Mouse (Mus musculus): ENCODE data around the gene E130308A19Rik. TPM values are rescaled to one million over a fixed set of nuclear protein-coding genes. Genes with fewer than 3 reads are reported as not detected.

The E130308A19Rik gene
- polyA plus RNA-seq, 1 experiment from 2014 or later = 17.3 TPM

DNA sequence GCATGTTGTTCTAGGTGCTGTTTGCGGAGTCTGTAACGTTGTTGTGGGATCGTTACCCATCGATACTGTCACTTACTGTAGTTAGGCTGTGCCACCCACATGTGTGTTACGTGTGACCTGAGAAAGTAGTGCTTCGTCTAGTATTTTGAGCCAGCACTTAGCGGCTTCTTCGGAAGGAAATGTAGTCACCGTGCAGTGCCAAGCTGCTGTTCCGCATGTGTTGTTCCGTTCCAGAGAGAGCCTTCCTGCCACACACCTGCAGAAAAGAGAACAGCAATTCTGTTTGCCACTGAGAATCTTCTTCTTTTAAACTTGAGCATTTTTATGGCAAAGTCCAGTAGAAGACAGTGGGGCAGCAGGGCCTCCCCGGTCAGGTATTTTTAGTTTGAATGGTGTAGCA lies 100.5 kb downstream of the E130308A19Rik start:
- Histone ChIP-seq H3K4me3 (ENCODE audit: low read length) (no peak overlapping the region), H3K27me3 (ENCODE audit: control insufficient read depth, insufficient read depth, low read length) (no peaks in the 10 kb centered on the region), H3K4me2 (ENCODE audit: low read depth, low read length) (no peak overlapping the region), H3K36me3 (ENCODE audit: control insufficient read depth, insufficient read depth) (no peaks in the 10 kb centered on the region), H3K9ac (ENCODE audit: low read length) (no peak overlapping the region), H3K9me3 (replicated peaks; ENCODE audit: control insufficient read depth, low read length) (no peaks in the 10 kb centered on the region), H3K27ac (ENCODE audit: low read length) (no peak overlapping the region), H3K4me1 (ENCODE audit: control insufficient read depth, insufficient read depth, low read length) (no peaks in the 10 kb centered on the region)
- ATAC-seq (replicated peaks; ENCODE audit: extremely low read depth, insufficient read depth, low FRiP score) = no peak
- 90% methylated on average over 12 of the region's 12 CpGs for WGBS

DNA sequence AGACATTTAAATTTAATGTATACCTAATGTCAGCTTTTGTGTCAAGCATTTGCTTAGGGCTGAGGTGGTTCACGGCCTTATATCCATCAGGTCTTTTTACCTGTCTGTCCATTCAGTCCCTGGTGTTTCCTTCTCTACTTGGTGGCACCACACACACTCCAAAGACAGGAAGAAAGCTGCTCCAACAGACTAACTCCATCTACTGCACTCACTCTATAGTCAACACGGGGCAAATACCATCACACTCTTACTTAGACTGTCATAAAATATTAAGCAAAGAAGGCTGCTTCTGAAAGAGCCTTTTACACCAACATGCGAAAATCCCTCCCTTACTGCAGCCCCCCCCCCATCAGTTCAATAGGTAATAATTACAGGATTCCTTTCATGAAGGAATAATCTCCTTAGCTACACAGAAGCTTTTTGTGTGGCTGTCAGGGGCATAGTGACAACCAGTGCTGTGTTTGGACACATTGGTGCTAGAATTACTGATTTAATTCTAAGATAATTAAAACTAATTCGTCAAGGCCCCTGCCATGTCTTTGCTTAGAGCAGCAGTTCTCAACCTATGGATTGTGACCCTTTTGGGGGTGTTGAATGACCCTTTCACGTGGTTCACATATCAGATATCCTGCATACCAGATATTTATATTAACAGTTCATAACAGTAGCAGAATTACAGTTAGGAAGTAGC lies 101.3 kb downstream of the E130308A19Rik start:
- WGBS = 78% methylated on average over 5 of the region's 5 CpGs
- Histone ChIP-seq H3K4me1 (ENCODE audit: control insufficient read depth, insufficient read depth, low read length) (no peaks in the 10 kb centered on the region), H3K36me3 (ENCODE audit: control insufficient read depth, insufficient read depth) (no peaks in the 10 kb centered on the region), H3K4me2 (ENCODE audit: low read depth, low read length) (no peak overlapping the region), H3K27me3 (ENCODE audit: control insufficient read depth, insufficient read depth, low read length) (no peaks in the 10 kb centered on the region), H3K4me3 (ENCODE audit: low read length) (no peak overlapping the region), H3K9ac (ENCODE audit: low read length) (no peak overlapping the region), H3K9me3 (replicated peaks; ENCODE audit: control insufficient read depth, low read length) (no peaks in the 10 kb centered on the region), H3K27ac (ENCODE audit: low read length) (no peak overlapping the region)
- no peak for ATAC-seq (replicated peaks; ENCODE audit: extremely low read depth, insufficient read depth, low FRiP score)

DNA sequence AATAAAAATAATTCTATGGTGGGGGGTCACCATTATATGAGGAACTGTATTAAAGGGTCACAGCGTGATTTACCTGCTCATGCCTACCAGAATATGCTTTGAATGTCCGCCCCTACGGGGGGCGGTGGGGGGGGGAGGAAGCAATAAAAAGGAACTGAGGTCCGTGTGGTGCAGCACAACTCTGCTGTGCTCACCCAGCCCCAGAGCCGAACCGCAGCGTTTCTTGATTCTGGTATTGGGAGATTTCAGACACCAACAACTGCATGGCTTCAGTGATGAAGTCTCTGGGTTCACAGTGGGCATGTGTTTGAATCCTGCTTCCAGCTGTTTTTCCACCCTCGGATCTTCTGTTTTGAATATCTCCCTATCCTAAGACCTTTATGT lies 101.9 kb downstream of the E130308A19Rik start:
- no peak overlapping the region for H3K4me2 ChIP-seq (ENCODE audit: low read depth, low read length)
- H3K27me3 ChIP-seq (ENCODE audit: control insufficient read depth, insufficient read depth, low read length) = no peaks in the 10 kb centered on the region
- H3K9me3 ChIP-seq (replicated peaks; ENCODE audit: control insufficient read depth, low read length) = no peaks in the 10 kb centered on the region
- H3K4me3 ChIP-seq (ENCODE audit: low read length) = no peak overlapping the region
- WGBS = 83% methylated on average over 9 of the region's 9 CpGs
- no peak for ATAC-seq (replicated peaks; ENCODE audit: extremely low read depth, insufficient read depth, low FRiP score)
- no peaks in the 10 kb centered on the region for H3K36me3 ChIP-seq (ENCODE audit: control insufficient read depth, insufficient read depth)
- H3K9ac ChIP-seq (ENCODE audit: low read length) = no peak overlapping the region
- H3K27ac ChIP-seq (ENCODE audit: low read length) = no peak overlapping the region
- H3K4me1 ChIP-seq (ENCODE audit: control insufficient read depth, insufficient read depth, low read length) = no peaks in the 10 kb centered on the region

DNA sequence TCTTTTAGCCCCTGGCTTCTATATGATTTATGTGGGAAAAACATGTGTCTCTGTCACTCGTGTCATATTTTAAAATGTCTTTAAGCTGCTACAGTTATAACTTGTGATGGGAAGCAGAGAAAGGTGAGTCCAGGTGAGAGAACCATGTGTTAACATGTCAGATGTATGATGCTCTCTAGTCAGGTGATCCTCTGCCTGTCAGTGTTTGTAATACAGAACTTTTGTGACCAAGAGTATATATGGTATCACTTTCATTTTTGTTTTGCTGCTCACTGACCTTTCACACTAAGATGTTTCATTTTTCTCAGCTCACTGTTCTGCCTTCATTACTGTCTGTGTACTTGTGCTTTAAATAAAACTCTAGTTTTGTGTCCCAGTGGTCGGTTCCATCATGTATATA lies 102.8 kb downstream of the E130308A19Rik start:
- H3K36me3 ChIP-seq (ENCODE audit: control insufficient read depth, insufficient read depth) = no peaks in the 10 kb centered on the region
- H3K27me3 ChIP-seq (ENCODE audit: control insufficient read depth, insufficient read depth, low read length) = no peaks in the 10 kb centered on the region
- 85% methylated on average over 2 of the region's 2 CpGs for WGBS
- H3K27ac ChIP-seq (ENCODE audit: low read length) = no peak overlapping the region
- H3K9me3 ChIP-seq (replicated peaks; ENCODE audit: control insufficient read depth, low read length) = no peaks in the 10 kb centered on the region
- no peak for ATAC-seq (replicated peaks; ENCODE audit: extremely low read depth, insufficient read depth, low FRiP score)
- no peak overlapping the region for H3K9ac ChIP-seq (ENCODE audit: low read length)
- no peak overlapping the region for H3K4me3 ChIP-seq (ENCODE audit: low read length)
- no peaks in the 10 kb centered on the region for H3K4me1 ChIP-seq (ENCODE audit: control insufficient read depth, insufficient read depth, low read length)
- H3K4me2 ChIP-seq (ENCODE audit: low read depth, low read length) = no peak overlapping the region

DNA sequence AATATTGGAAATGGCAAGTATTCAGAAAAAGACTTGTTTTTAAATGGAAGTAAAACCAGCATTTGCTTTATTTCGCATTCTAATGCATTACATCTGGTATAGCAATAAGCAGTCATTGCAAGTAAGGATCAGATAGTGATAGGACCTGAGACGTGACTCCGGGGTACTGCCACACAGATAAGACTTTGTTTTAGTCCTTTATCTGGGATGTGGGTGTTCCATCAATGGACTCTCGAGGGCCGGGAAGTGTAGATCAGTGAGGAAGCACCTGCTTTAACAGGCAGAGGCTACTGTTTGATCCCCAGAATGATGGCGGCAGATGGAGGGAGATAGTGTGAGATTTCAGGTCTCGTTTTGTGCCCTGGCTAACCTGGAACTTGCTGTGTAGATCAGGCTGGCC lies 105.5 kb downstream of the E130308A19Rik start:
- no peaks in the 10 kb centered on the region for H3K4me1 ChIP-seq (ENCODE audit: control insufficient read depth, insufficient read depth, low read length)
- H3K36me3 ChIP-seq (ENCODE audit: control insufficient read depth, insufficient read depth) = 0 out of 2 replicates have a peak, but pooled peaks cover 2% of the 10 kb centered on the region
- no peak overlapping the region for H3K4me3 ChIP-seq (ENCODE audit: low read length)
- H3K9me3 ChIP-seq (replicated peaks; ENCODE audit: control insufficient read depth, low read length) = no peaks in the 10 kb centered on the region
- WGBS = 73% methylated on average over 7 of the region's 7 CpGs
- no peaks in the 10 kb centered on the region for H3K27me3 ChIP-seq (ENCODE audit: control insufficient read depth, insufficient read depth, low read length)
- no peak for ATAC-seq (replicated peaks; ENCODE audit: extremely low read depth, insufficient read depth, low FRiP score)
- H3K4me2 ChIP-seq (ENCODE audit: low read depth, low read length) = no peak overlapping the region
- H3K9ac ChIP-seq (ENCODE audit: low read length) = no peak overlapping the region
- H3K27ac ChIP-seq (ENCODE audit: low read length) = no peak overlapping the region

DNA sequence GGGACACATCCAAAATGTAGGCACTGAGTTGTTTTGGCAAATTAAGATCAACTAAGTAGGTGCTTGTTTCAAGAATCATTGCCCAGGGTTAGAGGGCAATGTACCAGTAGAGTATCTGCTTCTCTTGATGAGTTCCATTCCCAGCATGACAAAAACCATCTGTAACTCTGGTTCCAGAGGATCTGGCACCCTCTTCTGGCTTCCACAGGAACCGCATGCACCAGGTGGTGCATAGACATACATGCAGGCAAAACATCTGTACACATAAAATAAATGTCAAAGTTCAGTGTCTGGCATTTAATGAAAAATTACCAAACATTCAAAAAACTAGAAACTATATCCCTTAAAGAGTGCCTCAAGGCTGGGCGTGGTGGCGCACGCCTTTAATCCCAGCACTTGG lies 113.3 kb downstream of the E130308A19Rik start:
- Histone ChIP-seq H3K36me3 (ENCODE audit: control insufficient read depth, insufficient read depth) (0 out of 2 replicates have a peak, but pooled peaks cover 4% of the 10 kb centered on the region), H3K4me3 (ENCODE audit: low read length) (no peak overlapping the region), H3K4me1 (ENCODE audit: control insufficient read depth, insufficient read depth, low read length) (no peaks in the 10 kb centered on the region), H3K27me3 (ENCODE audit: control insufficient read depth, insufficient read depth, low read length) (no peaks in the 10 kb centered on the region), H3K4me2 (ENCODE audit: low read depth, low read length) (no peak overlapping the region), H3K27ac (ENCODE audit: low read length) (no peak overlapping the region), H3K9ac (ENCODE audit: low read length) (no peak overlapping the region), H3K9me3 (replicated peaks; ENCODE audit: control insufficient read depth, low read length) (no peaks in the 10 kb centered on the region)
- ATAC-seq (replicated peaks; ENCODE audit: extremely low read depth, insufficient read depth, low FRiP score) = no peak
- 97% methylated on average over 4 of the region's 4 CpGs for WGBS

DNA sequence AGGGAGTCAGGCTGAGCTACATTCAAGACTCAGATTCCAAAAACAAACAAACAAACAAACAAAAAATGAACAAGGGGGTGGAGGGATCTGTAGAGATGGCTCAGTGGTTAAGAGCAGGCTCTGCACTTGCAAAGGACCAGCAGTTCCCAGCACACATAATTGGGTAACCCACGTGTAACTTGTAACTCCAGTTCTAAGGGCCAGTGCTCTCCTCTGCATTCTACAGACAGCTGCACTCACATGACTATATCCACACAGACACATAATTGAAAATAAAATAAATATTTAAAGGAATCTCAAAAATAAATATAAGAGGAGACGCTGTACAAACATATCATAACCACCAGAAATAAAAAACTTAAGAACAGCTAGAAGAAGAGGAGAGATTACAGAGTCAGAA lies 113.9 kb downstream of the E130308A19Rik start:
- WGBS = 71% methylated on average over 2 of the region's 2 CpGs
- Histone ChIP-seq H3K27ac (ENCODE audit: low read length) (no peak overlapping the region), H3K4me2 (ENCODE audit: low read depth, low read length) (no peak overlapping the region), H3K4me1 (ENCODE audit: control insufficient read depth, insufficient read depth, low read length) (no peaks in the 10 kb centered on the region), H3K9me3 (replicated peaks; ENCODE audit: control insufficient read depth, low read length) (no peaks in the 10 kb centered on the region), H3K9ac (ENCODE audit: low read length) (no peak overlapping the region), H3K36me3 (ENCODE audit: control insufficient read depth, insufficient read depth) (0 out of 2 replicates have a peak, but pooled peaks cover 4% of the 10 kb centered on the region), H3K27me3 (ENCODE audit: control insufficient read depth, insufficient read depth, low read length) (no peaks in the 10 kb centered on the region), H3K4me3 (ENCODE audit: low read length) (no peak overlapping the region)
- ATAC-seq (replicated peaks; ENCODE audit: extremely low read depth, insufficient read depth, low FRiP score) = no peak

DNA sequence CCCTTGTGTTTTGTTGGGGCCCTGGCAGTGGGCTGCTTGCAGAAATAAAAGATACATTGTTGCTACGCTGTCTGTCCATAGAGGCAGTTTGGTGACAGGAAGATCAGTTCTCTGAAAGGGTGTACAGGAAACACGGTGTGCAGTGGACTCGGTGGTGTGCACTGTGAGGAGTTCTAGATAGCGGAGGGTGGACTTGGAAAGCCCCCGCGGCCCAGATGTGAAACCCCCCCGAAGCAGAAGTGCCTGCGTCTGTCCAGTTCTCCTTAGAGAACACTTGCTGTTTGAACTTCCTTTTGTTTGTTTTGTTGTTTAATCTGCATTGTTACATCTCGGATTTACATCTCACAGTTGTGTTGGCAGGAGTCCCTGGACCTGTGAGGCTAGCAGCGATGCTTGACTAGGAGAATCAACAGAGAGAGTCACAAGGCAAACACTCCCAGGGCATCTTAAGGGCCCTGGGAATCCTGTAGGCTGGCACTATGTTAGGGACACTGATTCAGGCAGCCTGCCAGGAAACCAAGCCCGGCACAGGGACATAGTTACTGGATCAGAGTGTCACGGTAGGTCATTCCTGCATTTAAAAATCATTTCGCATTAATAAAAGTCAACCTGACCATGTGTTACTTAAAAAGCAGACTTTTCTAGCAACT lies 127.6 kb downstream of the E130308A19Rik start:
- ATAC-seq (replicated peaks; ENCODE audit: extremely low read depth, insufficient read depth, low FRiP score) = no peak
- Histone ChIP-seq H3K9ac (ENCODE audit: low read length) (no peak overlapping the region), H3K27ac (ENCODE audit: low read length) (no peak overlapping the region)

DNA sequence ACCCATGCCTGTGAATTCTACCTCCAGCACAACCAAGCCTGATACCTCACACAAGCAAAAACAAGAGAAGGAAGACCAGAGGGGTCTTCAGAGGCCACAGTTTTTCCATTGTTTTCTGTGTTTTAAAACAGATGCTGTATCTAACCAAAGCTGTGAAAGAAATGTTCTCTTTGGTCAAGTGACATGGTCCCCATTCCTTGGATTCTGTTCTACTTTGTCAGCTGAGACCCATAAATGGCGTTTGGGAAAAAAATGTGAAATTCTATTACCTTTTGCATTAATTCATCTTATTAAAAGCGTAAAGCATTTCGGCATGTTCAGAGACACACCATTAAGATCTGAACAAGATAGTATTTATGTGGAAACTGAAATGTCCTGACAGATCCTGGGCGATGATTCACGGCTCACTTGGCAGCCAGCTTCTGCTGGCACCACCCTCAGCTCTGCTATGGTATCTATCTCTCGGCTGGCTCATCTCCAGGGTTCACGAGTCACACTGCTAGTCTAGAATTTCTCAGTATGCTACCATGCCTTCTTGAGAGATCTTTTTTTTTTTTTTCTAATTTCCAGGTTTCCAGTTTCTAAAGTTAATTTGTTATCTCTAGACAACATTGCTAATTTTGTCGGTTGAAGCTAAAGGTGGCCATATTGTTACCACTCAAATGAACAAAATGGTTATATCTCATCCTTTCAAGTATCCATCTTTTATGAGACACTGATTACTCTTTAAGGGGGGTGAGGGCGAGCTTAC lies 130.5 kb downstream of the E130308A19Rik start:
- 0 out of 2 replicates have a peak, but pooled peaks have one; percentile 33 for ATAC-seq (replicated peaks; ENCODE audit: extremely low read depth, insufficient read depth, low FRiP score)
- Histone ChIP-seq H3K27ac (ENCODE audit: low read length) (peak overlapping the region; percentile 50; the same call in 1 of the 2 replicates), H3K4me2 (ENCODE audit: low read depth, low read length) (no peak overlapping the region)

More for the DNA sequence above, 127.6 kb downstream of the E130308A19Rik start:
- H3K4me2 ChIP-seq (ENCODE audit: low read depth, low read length) = no peak overlapping the region
- H3K9me3 ChIP-seq (replicated peaks; ENCODE audit: control insufficient read depth, low read length) = no peaks in the 10 kb centered on the region
- H3K4me1 ChIP-seq (ENCODE audit: control insufficient read depth, insufficient read depth, low read length) = peaks cover 21% of the 10 kb centered on the region
- WGBS = 50% methylated on average over 13 of the region's 13 CpGs
- no peak overlapping the region for H3K4me3 ChIP-seq (ENCODE audit: low read length)
- no peaks in the 10 kb centered on the region for H3K27me3 ChIP-seq (ENCODE audit: control insufficient read depth, insufficient read depth, low read length)
- peaks cover 5% of the 10 kb centered on the region for H3K36me3 ChIP-seq (ENCODE audit: control insufficient read depth, insufficient read depth)

More for the DNA sequence above, 130.5 kb downstream of the E130308A19Rik start:
- Histone ChIP-seq H3K36me3 (ENCODE audit: control insufficient read depth, insufficient read depth) (peaks cover 5% of the 10 kb centered on the region), H3K27me3 (ENCODE audit: control insufficient read depth, insufficient read depth, low read length) (no peaks in the 10 kb centered on the region), H3K4me3 (ENCODE audit: low read length) (no peak overlapping the region), H3K9ac (ENCODE audit: low read length) (no peak overlapping the region), H3K9me3 (replicated peaks; ENCODE audit: control insufficient read depth, low read length) (no peaks in the 10 kb centered on the region; the same call in 1 of the 2 replicates), H3K4me1 (ENCODE audit: control insufficient read depth, insufficient read depth, low read length) (peaks cover 29% of the 10 kb centered on the region)
- 52% methylated on average over 9 of the region's 9 CpGs for WGBS
